Mouse (Mus musculus) liver, embryonic 16.5 days (tissue): ENCODE results near the gene Itprid2. TPM values are rescaled to one million over a fixed set of nuclear protein-coding genes. Genes with fewer than 3 reads are reported as not detected.

Source experiments
- ATAC-seq: fragments of 200-750 bp; cut with Nextera tagmentation; 2 replicates; pipeline ENCODE4 v1.8.0; 2017; ENCODE audit warnings: low read depth, mild to moderate bottlenecking, moderate number of reproducible peaks, moderate library complexity
- H3K27ac ChIP-seq: fragments of 300-500 bp; sonication (generic); 2 replicates; pipeline ENCODE4 v1.5.1; 2014; ENCODE audit warnings: mild to moderate bottlenecking, low read length
- H3K27me3 ChIP-seq: fragments of 300-500 bp; sonication (generic); 2 replicates; pipeline ENCODE4 v1.6.1; 2014; ENCODE audit warnings: low read depth, low read length, mixed read lengths; ENCODE audit not compliant: control insufficient read depth, insufficient read depth
- H3K36me3 ChIP-seq: fragments of 300-500 bp; sonication (generic); 2 replicates; pipeline ENCODE4 v1.6.1; 2014; ENCODE audit warnings: mild to moderate bottlenecking; ENCODE audit not compliant: control insufficient read depth, insufficient read depth
- H3K4me1 ChIP-seq: fragments of 300-500 bp; sonication (generic); 2 replicates; pipeline ENCODE4 v1.6.1; 2014; ENCODE audit warnings: low read depth, low read length, mixed read lengths; ENCODE audit not compliant: control insufficient read depth
- H3K4me2 ChIP-seq: fragments of 300-500 bp; sonication (generic); 2 replicates; pipeline ENCODE4 v1.6.1; 2014; ENCODE audit warnings: low read depth, low read length, mixed read lengths
- H3K4me3 ChIP-seq: fragments of 300-500 bp; sonication (generic); 2 replicates; pipeline ENCODE4 v1.5.1; 2014; ENCODE audit warnings: low read depth, mild to moderate bottlenecking, low read length
- H3K9ac ChIP-seq: fragments of 300-500 bp; sonication (generic); 2 replicates; pipeline ENCODE4 v1.6.1; 2014; ENCODE audit warnings: low read depth, low read length
- H3K9me3 ChIP-seq: fragments of 300-500 bp; sonication (generic); replicated peaks from 2 replicates; pipeline ENCODE4 v1.6.1; 2016; ENCODE audit warnings: low read length; ENCODE audit not compliant: control insufficient read depth
- WGBS: fragments of 180-500 bp; shearing (Covaris S2); extraction: QIAGEN DNeasy Blood & Tissue Kit; methylation state at CpG from one replicate; pipeline ENCODE4 v1.1.7; 2014; ENCODE audit not compliant: insufficient replicate concordance; 5-methylcytosine and 5-hydroxymethylcytosine counted together
- polyA plus RNA-seq: library from polyadenylated mRNA; unstranded; fragments of >200 nt; fragmentation: Nextera tagmentation; extraction: Ambion mirVana; gene quantifications from 2 replicates; pipeline ENCODE4 v1.2.1, GENCODE M21; 2015

Itprid2 gene
- polyA plus RNA-seq, 1 experiment from 2014 or later: 4.3 TPM

DNA sequence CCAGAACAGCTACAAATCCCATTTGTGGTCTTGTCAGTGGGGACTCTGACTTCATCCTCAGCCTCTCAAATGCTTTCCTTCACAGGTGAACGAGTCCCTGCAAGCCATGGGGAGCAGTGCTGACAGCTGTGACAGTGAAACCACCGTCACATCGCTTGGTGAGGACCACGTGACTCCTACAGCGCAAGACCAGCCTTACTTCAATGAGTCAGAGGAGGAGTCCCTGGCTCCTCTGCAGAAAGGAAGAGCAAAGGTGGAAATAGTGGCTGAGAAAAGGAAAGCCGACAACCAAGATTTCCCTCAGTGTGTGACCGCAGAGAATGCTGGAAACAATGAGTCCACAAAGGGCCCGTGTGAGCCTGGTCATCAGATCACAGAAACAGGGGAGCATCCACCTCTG, 21.9 kb downstream of the Itprid2 start:
- 81% methylated on average over 8 of the region's 8 CpGs for WGBS

DNA sequence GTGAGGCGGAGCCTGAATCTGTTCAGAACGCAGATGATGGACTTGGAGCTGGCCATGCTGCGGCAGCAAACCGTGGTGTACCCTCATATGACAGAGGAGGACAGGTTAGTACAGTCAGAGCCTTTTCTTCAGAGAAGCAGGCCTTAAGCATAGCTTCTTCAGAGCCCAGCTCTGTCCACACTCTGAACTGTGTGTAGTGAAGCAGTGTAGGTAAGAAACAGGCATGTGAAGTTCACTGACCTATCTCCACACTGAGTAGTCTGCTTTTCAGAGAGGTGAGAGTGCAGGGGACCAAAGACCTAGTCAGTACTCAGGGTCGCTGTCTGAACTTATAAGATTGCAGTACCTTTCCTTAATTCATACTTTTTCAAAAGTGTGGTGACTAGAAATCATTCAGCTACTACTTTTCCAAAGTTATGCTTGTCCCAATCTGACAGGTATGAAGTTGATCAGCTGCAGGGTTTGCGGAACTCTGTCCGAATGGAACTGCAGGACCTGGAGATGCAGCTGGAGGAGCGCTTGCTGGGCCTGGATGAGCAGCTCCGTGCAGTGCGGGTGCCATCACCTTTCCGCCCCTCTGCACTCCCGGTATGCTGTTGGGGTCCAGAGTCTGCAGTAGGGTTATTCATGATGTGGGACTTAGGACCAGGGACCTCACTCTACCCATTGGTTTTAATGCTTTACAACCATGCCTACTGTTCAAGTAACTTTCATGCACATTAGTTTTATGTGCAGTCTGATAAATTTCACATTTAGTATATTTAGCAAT, 25.4 kb downstream of the Itprid2 start:
- no peak overlapping the region for H3K4me2 ChIP-seq
- no peak for ATAC-seq
- H3K27me3 ChIP-seq: no peaks in the 10 kb centered on the region
- no peaks in the 10 kb centered on the region for H3K9me3 ChIP-seq
- H3K27ac ChIP-seq: no peak overlapping the region
- 83% methylated on average over 12 of the region's 12 CpGs for WGBS
- H3K4me1 ChIP-seq: no peaks in the 10 kb centered on the region
- H3K4me3 ChIP-seq: no peak overlapping the region
- no peak overlapping the region for H3K9ac ChIP-seq
- H3K36me3 ChIP-seq: peaks cover 9% of the 10 kb centered on the region

More for the DNA sequence above, 21.9 kb downstream of the Itprid2 start:
- no peaks in the 10 kb centered on the region for H3K9me3 ChIP-seq
- H3K9ac ChIP-seq: no peak overlapping the region
- no peaks in the 10 kb centered on the region for H3K4me1 ChIP-seq
- ATAC-seq: no peak
- H3K27ac ChIP-seq: no peak overlapping the region
- H3K27me3 ChIP-seq: no peaks in the 10 kb centered on the region
- peaks cover 2% of the 10 kb centered on the region for H3K36me3 ChIP-seq
- H3K4me2 ChIP-seq: no peak overlapping the region
- H3K4me3 ChIP-seq: no peak overlapping the region

DNA sequence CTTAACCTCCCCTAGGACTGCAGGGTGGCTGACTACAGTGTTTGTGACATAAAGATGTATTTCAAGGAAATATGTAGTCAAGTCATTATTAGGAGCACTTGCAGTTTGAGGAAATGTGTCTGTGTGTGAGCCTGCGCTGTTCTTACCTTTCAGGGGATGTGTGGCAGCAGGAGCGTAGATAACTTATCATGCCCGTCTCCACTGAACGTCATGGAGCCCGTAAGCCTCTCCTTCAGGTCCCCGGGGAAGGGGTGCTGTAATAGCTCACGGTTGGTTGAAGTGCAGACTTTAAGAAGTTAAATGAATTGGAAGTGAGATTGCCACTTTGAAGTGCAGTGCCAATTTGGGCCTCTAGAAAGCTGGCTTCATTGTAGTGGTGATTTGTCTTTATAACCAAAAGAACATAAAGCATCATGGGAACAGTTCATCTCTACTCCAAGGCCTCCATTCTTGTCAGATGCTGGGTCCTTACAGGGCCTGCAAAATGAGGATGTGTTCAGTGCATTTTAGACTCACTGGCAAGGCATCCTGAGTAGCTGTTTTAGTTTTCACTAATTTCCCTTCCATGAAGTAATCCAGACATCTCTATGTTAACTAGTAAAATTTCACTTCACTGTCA, 26.4 kb downstream of the Itprid2 start:
- Histone ChIP-seq H3K9me3 (no peaks in the 10 kb centered on the region), H3K4me2 (no peak overlapping the region), H3K9ac (no peak overlapping the region), H3K36me3 (peaks cover 9% of the 10 kb centered on the region), H3K4me1 (no peaks in the 10 kb centered on the region), H3K27ac (no peak overlapping the region), H3K4me3 (no peak overlapping the region), H3K27me3 (no peaks in the 10 kb centered on the region)
- WGBS: 68% methylated on average over 7 of the region's 7 CpGs
- ATAC-seq: no peak

DNA sequence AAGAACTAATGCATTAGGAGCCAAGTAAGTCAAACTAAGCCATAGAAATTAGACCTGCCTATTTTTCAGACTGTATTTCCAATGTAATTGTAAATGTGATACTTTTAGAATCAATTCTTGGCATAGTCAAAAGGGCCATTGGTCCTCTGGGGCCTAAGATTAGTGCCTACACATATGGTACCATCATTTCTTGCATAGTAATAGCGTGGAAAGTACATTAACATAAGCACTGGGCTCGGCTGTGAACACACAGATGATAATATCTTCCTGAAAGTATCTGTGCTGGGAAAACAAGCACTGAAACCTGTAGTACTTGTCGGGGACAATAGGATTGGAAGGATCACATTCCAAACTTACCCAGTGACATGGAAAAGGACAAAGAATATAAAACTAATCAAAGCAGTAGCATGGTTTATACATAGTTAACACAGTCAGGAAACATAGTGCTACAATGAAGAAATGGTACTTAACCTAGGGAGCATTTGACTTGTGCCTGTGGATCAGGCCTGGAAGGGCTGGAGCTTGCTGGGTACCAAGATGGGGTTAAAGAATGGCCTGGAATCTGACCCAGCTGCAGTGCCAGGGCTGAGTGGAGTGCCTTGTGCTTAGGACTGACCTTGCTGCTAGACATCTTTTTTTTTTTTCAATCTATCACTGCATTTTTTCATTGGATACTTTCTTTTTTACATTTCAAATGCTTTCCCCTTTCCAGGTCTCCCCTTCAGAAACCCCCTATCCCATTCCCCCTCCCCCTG, 29.6 kb downstream of the Itprid2 start:
- Histone ChIP-seq H3K36me3 (peaks cover 9% of the 10 kb centered on the region; the same call in 1 of the 2 replicates), H3K27me3 (no peaks in the 10 kb centered on the region), H3K9ac (no peak overlapping the region), H3K27ac (no peak overlapping the region), H3K4me3 (no peak overlapping the region), H3K9me3 (no peaks in the 10 kb centered on the region), H3K4me1 (no peaks in the 10 kb centered on the region), H3K4me2 (no peak overlapping the region)
- 65% methylated on average over 3 of the region's 3 CpGs for WGBS
- no peak for ATAC-seq

DNA sequence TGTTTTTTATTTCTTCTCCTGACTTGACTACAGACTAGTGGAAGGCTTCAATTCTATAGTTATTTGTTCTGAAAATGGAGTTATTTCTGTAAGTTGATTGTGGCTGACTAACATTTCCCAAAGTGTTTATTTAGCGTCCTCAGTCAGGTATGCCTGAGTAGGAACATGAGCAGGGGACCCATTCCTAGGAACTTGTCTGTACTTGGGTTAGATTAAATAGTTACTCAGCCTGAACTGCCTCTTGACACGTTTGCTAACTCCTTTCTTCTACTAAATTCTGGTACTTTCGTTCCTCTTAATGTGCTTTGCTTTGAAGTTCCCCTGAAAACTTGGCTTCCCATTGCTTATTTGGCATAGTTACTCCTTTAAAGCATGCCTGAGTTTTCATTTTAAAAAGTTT, 30.3 kb downstream of the Itprid2 start:
- no peak overlapping the region for H3K4me3 ChIP-seq
- no peaks in the 10 kb centered on the region for H3K4me1 ChIP-seq
- no peak for ATAC-seq
- H3K36me3 ChIP-seq: peaks cover 7% of the 10 kb centered on the region; the same call in 1 of the 2 replicates
- no peaks in the 10 kb centered on the region for H3K9me3 ChIP-seq
- no peak overlapping the region for H3K4me2 ChIP-seq
- no peak overlapping the region for H3K9ac ChIP-seq
- no peaks in the 10 kb centered on the region for H3K27me3 ChIP-seq
- WGBS: 55% methylated on average over 3 of the region's 3 CpGs
- no peak overlapping the region for H3K27ac ChIP-seq

DNA sequence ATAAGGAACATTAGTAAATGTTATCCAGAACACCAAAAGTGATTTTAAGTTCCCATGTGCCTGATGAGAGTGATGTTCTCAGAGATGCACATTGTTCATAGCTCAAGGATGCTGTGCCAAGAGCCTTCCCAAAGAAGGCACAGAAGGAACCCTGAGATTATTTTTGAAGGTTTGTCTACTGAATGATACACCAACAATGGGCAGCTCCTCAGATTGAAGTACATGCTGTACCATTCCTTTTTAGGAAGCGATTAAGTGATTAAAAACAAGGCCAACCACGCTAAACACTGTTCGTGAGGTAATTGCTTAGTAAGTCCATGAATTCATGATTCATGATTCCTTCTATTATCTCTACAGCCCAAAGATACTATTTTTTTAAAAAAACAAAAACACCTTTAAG, 40.1 kb downstream of the Itprid2 start:
- H3K4me2 ChIP-seq: no peak overlapping the region
- no peak overlapping the region for H3K9ac ChIP-seq
- no peaks in the 10 kb centered on the region for H3K9me3 ChIP-seq
- H3K27me3 ChIP-seq: no peaks in the 10 kb centered on the region
- H3K4me3 ChIP-seq: no peak overlapping the region
- 69% methylated on average over 3 of the region's 3 CpGs for WGBS
- no peaks in the 10 kb centered on the region for H3K4me1 ChIP-seq
- H3K36me3 ChIP-seq: no peaks in the 10 kb centered on the region
- no peak for ATAC-seq
- no peak overlapping the region for H3K27ac ChIP-seq

DNA sequence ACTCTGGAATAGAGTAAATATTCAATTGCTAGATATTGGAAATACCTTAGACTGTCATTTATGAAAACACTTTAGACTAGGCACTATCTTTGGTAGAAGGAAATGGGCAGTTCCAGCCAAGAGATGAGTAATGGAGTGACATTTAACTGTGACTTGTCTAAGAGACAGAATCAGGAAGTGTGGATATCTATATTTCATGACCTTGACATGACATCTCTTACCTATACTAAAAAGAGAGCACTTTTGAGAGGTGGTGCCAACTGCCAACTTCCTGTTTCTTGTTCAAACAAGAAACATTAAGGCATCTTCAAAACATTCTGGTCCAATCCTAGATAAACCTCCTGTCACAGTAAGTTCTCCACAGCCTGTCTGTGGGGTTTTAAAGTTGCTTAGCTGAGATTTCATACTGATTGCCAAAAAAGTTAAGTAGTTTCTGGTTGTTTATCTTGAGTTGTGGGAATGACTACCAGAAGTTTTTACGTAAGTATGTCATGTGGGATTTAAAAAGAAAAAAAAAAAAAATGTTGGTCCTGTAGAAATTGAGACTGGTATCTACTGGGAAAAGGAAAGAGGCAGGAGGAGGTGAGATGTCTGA, 42.6 kb downstream of the Itprid2 start:
- no peak overlapping the region for H3K9ac ChIP-seq
- no peaks in the 10 kb centered on the region for H3K27me3 ChIP-seq
- ATAC-seq: no peak
- no peaks in the 10 kb centered on the region for H3K9me3 ChIP-seq
- no peaks in the 10 kb centered on the region for H3K4me1 ChIP-seq
- H3K36me3 ChIP-seq: no peaks in the 10 kb centered on the region
- H3K27ac ChIP-seq: no peak overlapping the region
- no peak overlapping the region for H3K4me2 ChIP-seq
- H3K4me3 ChIP-seq: no peak overlapping the region
- 29% methylated on average over 1 of the region's 1 CpGs for WGBS

DNA sequence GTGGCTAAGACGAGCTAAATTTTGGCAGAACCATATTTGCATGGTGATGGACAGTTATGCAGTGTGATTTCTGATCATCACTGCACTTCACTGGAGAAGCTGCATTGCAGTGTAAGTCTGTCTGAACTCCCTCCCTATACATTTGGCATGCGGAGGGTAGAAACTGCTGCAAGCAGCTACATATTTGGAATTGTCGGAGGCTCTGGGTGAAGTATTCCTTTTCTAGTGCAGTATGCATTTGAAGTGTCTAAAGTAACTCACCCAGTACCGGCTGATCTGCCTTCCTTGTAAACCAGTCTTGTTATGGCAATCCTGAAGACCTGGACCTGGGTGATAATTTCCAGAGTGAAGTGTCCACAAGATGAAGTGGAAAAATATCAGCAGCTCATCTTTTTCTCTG, 46.5 kb downstream of the Itprid2 start:
- Histone ChIP-seq H3K9me3 (no peaks in the 10 kb centered on the region), H3K4me1 (no peaks in the 10 kb centered on the region), H3K36me3 (no peaks in the 10 kb centered on the region), H3K27me3 (no peaks in the 10 kb centered on the region), H3K27ac (no peak overlapping the region), H3K4me3 (no peak overlapping the region), H3K4me2 (no peak overlapping the region), H3K9ac (no peak overlapping the region)
- 69% methylated on average over 4 of the region's 4 CpGs for WGBS
- ATAC-seq: no peak
